Mouse (Mus musculus) heart, postnatal 0 days (tissue): ENCODE measurements at regions not wholly inside any gene's neighbourhood (a gene's known extent, or its start where the extent isn't known, plus 50 kb on each side); places are given as distances from the start of the nearest gene placed in this dataset.

ENCODE experiments used
- ATAC-seq: fragments of 200-750 bp; cut with Nextera tagmentation; 2 replicates; pipeline ENCODE4 v1.8.0; 2017; ENCODE audit warnings: low read depth, moderate number of reproducible peaks, moderate library complexity; ENCODE audit not compliant: insufficient read depth
- DNase-seq: peaks from one replicate; pipeline ENCODE4 v3.0.0-alpha.2; 2016; ENCODE audit warnings: low spot score
- H3K27ac ChIP-seq: fragments of 300-500 bp; sonication (generic); 2 replicates; pipeline ENCODE4 v1.5.1; 2014; ENCODE audit warnings: low read depth, mild to moderate bottlenecking
- H3K27me3 ChIP-seq: fragments of 300-500 bp; sonication (generic); 2 replicates; pipeline ENCODE4 v1.6.1; 2014; ENCODE audit warnings: low read length, mixed read lengths; ENCODE audit not compliant: control insufficient read depth, insufficient read depth
- H3K36me3 ChIP-seq: fragments of 300-500 bp; sonication (generic); replicated peaks from 2 replicates; pipeline ENCODE4 v1.6.1; 2014; ENCODE audit warnings: low read length, mixed read lengths; ENCODE audit not compliant: control insufficient read depth, insufficient read depth
- H3K4me1 ChIP-seq: fragments of 300-500 bp; sonication (generic); 2 replicates; pipeline ENCODE4 v1.6.1; 2014; ENCODE audit warnings: antibody characterized with exemption; ENCODE audit not compliant: control insufficient read depth, insufficient read depth
- H3K4me2 ChIP-seq: fragments of 300-500 bp; sonication (generic); 2 replicates; pipeline ENCODE4 v1.6.1; 2014; ENCODE audit warnings: low read depth, mild to moderate bottlenecking, low read length, moderate library complexity
- H3K4me3 ChIP-seq: fragments of 300-500 bp; sonication (generic); 2 replicates; pipeline ENCODE4 v1.5.1; 2014; ENCODE audit warnings: low read depth, low read length
- H3K9ac ChIP-seq: fragments of 300-500 bp; sonication (generic); replicated peaks from 2 replicates; pipeline ENCODE4 v1.6.1; 2014; ENCODE audit warnings: low read depth, low read length, mixed read lengths
- H3K9me3 ChIP-seq: fragments of 300-500 bp; sonication (generic); replicated peaks from 2 replicates; pipeline ENCODE4 v1.6.1; 2016; ENCODE audit warnings: low read length; ENCODE audit not compliant: control insufficient read depth
- CTCF ChIP-seq: IDR thresholded peaks from 2 replicates; pipeline ENCODE4 v1.5.1; 2016; ENCODE audit warnings: antibody characterized with exemption, control low read depth, low read depth
- EP300 ChIP-seq: IDR thresholded peaks from 2 replicates; pipeline ENCODE4 v1.6.1; 2016; ENCODE audit warnings: antibody characterized with exemption, low read depth
- WGBS: fragments of 180-500 bp; shearing (Covaris S2); extraction: QIAGEN DNeasy Blood & Tissue Kit; methylation state at CpG from one replicate; pipeline ENCODE4 v1.1.7; 2014; 5-methylcytosine and 5-hydroxymethylcytosine counted together

GRCm38 (mm10) chrX:11800400-11800941 is 359.7 kb downstream of the Bcor start:
- Histone ChIP-seq H3K9ac (no peak overlapping the region), H3K4me3 (no peak overlapping the region), H3K4me1 (no peaks in the 10 kb centered on the region), H3K27me3 (peaks cover 4% of the 10 kb centered on the region; the same call in 1 of the 2 replicates), H3K27ac (no peak overlapping the region), H3K9me3 (no peaks in the 10 kb centered on the region), H3K4me2 (no peak overlapping the region), H3K36me3 (no peaks in the 10 kb centered on the region)
- TF ChIP-seq EP300 (no peak), CTCF (no peak)
- 74% methylated on average over 16 of the region's 16 CpGs for WGBS
- ATAC-seq = no peak
- DNase-seq = no peak

- no peak for TF ChIP-seq CTCF
- no peak for TF ChIP-seq EP300
- Histone ChIP-seq H3K9ac (no peak overlapping the region), H3K9me3 (no peaks in the 10 kb centered on the region), H3K27ac (no peak overlapping the region), H3K4me2 (no peak overlapping the region), H3K36me3 (no peaks in the 10 kb centered on the region), H3K27me3 (peaks cover 4% of the 10 kb centered on the region; the same call in 1 of the 2 replicates), H3K4me3 (no peak overlapping the region), H3K4me1 (no peaks in the 10 kb centered on the region)
- no peak for ATAC-seq
- DNase-seq = no peak
- WGBS = 45% methylated on average over 3 of the region's 3 CpGs
Observed at GRCm38 (mm10) chrX:11801208-11801607, 358.9 kb downstream of the Bcor start.

GRCm38 (mm10) chrX:11801621-11802020 is 358.5 kb downstream of the Bcor start:
- Histone ChIP-seq H3K4me2 (no peak overlapping the region), H3K27me3 (peaks cover 4% of the 10 kb centered on the region; the same call in 1 of the 2 replicates), H3K9me3 (no peaks in the 10 kb centered on the region), H3K4me1 (no peaks in the 10 kb centered on the region), H3K4me3 (no peak overlapping the region), H3K9ac (no peak overlapping the region), H3K27ac (no peak overlapping the region), H3K36me3 (no peaks in the 10 kb centered on the region)
- no peak for TF ChIP-seq EP300
- no peak for TF ChIP-seq CTCF
- WGBS = 46% methylated on average over 12 of the region's 12 CpGs
- ATAC-seq = no peak
- no peak for DNase-seq

- Histone ChIP-seq H3K9ac (no peak overlapping the region), H3K4me2 (no peak overlapping the region), H3K27me3 (peaks cover 4% of the 10 kb centered on the region; the same call in 1 of the 2 replicates), H3K27ac (no peak overlapping the region), H3K9me3 (no peaks in the 10 kb centered on the region), H3K4me1 (no peaks in the 10 kb centered on the region), H3K36me3 (no peaks in the 10 kb centered on the region), H3K4me3 (no peak overlapping the region)
- DNase-seq (peak; percentile 38), ATAC-seq (peak; percentile 70)
- TF ChIP-seq EP300 (no peak), CTCF (no peak)
- 47% methylated on average over 8 of the region's 8 CpGs for WGBS
Observed at GRCm38 (mm10) chrX:11802074-11802899, 357.9 kb downstream of the Bcor start.

- no peak overlapping the region for H3K27ac ChIP-seq
- TF ChIP-seq EP300 = no peak
- TF ChIP-seq CTCF = no peak
- 43% methylated on average over 9 of the region's 9 CpGs for WGBS
- ATAC-seq (no peak), DNase-seq (no peak)
- H3K27me3 ChIP-seq = peaks cover 4% of the 10 kb centered on the region; the same call in 1 of the 2 replicates
- H3K4me2 ChIP-seq = no peak overlapping the region
- no peaks in the 10 kb centered on the region for H3K4me1 ChIP-seq
- H3K36me3 ChIP-seq = no peaks in the 10 kb centered on the region
- H3K4me3 ChIP-seq = no peak overlapping the region
- no peaks in the 10 kb centered on the region for H3K9me3 ChIP-seq
- H3K9ac ChIP-seq = no peak overlapping the region
Observed at GRCm38 (mm10) chrX:11803239-11803638, 356.9 kb downstream of the Bcor start.
